8 mouse cellular contexts compared by ENCODE assay signal in genomic region chr17:45584096-45584896, GRCm38 (mm10). TPM values are rescaled to one million over a fixed set of nuclear protein-coding genes. Genes with fewer than 3 reads are reported as not detected.
DNase-seq lines count a peak whose midpoint lies in the region; ATAC-seq and TF ChIP-seq lines count a peak whose summit lies in the region.

No protein-coding gene starts in this region.

- no peak overlapping the region for H3K9ac ChIP-seq in hindbrain, embryonic 14.5 days

- WGBS in hindbrain, embryonic 14.5 days: 38% methylated on average over 12 of the region's 12 CpGs

- peak overlapping the region; percentile 73 for H3K27ac ChIP-seq in hindbrain, embryonic 14.5 days
- peak overlapping the region; percentile 83 for H3K27ac ChIP-seq in left cerebral cortex, adult 2 months

- peak; percentile 79 for ATAC-seq in hindbrain, embryonic 14.5 days (ENCODE audit: low FRiP score)
- no peak for ATAC-seq in CD4-positive, CD25-positive, alpha-beta regulatory T cell, adult 4 months

- peak overlapping the region; percentile 25; the same call in 1 of the 2 replicates for H3K4me2 ChIP-seq in hindbrain, embryonic 14.5 days (replicated peaks)

- no peaks in the 10 kb centered on the region for H3K9me3 ChIP-seq in hindbrain, embryonic 14.5 days (ENCODE audit: control insufficient read depth, low read length)

- H3K27me3 ChIP-seq in hindbrain, embryonic 14.5 days (ENCODE audit: control insufficient read depth, insufficient read depth, low read length): no peaks in the 10 kb centered on the region

- H3K4me1 ChIP-seq in hindbrain, embryonic 14.5 days (replicated peaks; ENCODE audit: control insufficient read depth, insufficient read depth, low read length): peaks cover 10% of the 10 kb centered on the region; the same call in 1 of the 2 replicates

- no peaks in the 10 kb centered on the region for H3K36me3 ChIP-seq in hindbrain, embryonic 14.5 days (replicated peaks; ENCODE audit: control insufficient read depth, insufficient read depth)

- intact Hi-C loops in left cerebral cortex, adult 2 months (cut with DNase I): loop anchor here (2.0 to 5.0 kb wide), 3 partner anchors 43 to 138 kb away; no protein-coding TSS in a partner anchor

- DNase-seq in adipocyte (ENCODE audit: low spot score): peak; percentile 97
- peak; percentile 80 for DNase-seq in cerebellum, adult 9-10 months
- DNase-seq in gastrocnemius, adult 8-10 months (ENCODE audit: low spot score in 2 of 2): peak; percentile 82 to 87
- no peak for DNase-seq in hindbrain, embryonic 14.5 days (ENCODE audit: low spot score)
- peak; percentile 57 to 67 for DNase-seq in left cerebral cortex, adult 2 months (ENCODE audit: extremely low spot score in 1 of 2, low spot score in 2 of 2)
- DNase-seq in lung, postnatal 36 days: peak; percentile 94
- peak; percentile 42 to 44 for DNase-seq in right cerebral cortex, postnatal 36 days (ENCODE audit: low spot score in 2 of 2)

- no peak for TF ChIP-seq CTCF in left cerebral cortex, adult 2 months (IDR thresholded peaks at IDR 0.05)

- H3K4me3 ChIP-seq in hindbrain, embryonic 14.5 days (replicated peaks; ENCODE audit: low read length): no peak overlapping the region
- H3K4me3 ChIP-seq in left cerebral cortex, adult 2 months: no peak overlapping the region

RNA-seq across cellular contexts. Expression of gene Hsp90ab1, which starts 11.2 kb away (rescaled TPM):
- 1,000 to 10,000 TPM; 1,140 to 1,362 (median 1,203) TPM for total RNA-seq in gastrocnemius, adult 8-10 months (2022)
- 1,324 and 1,355 TPM in 2 replicates for polyA plus RNA-seq in hindbrain, embryonic 14.5 days (2014; fragmentation: Nextera tagmentation; extraction: Ambion mirVana)
- total RNA-seq in left cerebral cortex, adult 2 months (2021): 1,000 to 10,000 TPM; 1,492 to 1,507 TPM
- polyA plus RNA-seq in CD4-positive, CD25-positive, alpha-beta regulatory T cell, adult 4 months (2017; shearing (Covaris generic)): 1,000 to 10,000 TPM; 1,172 to 1,222 TPM

RNA-seq across cellular contexts. Expression of gene Slc29a1, which starts 15.1 kb away (rescaled TPM):
- 10 to 100 TPM; 26.6 to 31.2 (median 27.2) TPM for total RNA-seq in gastrocnemius, adult 8-10 months (2022)
- polyA plus RNA-seq in hindbrain, embryonic 14.5 days (2014; fragmentation: Nextera tagmentation; extraction: Ambion mirVana): 41.5 and 42.7 TPM in 2 replicates
- 10 to 100 TPM; 19.7 to 23.6 TPM for total RNA-seq in left cerebral cortex, adult 2 months (2021)
- polyA plus RNA-seq in CD4-positive, CD25-positive, alpha-beta regulatory T cell, adult 4 months (2017; shearing (Covaris generic)): 100 to 1,000 TPM in 1 of 2 experiments, 10 to 100 TPM in 1; 88.0 to 154 TPM

RNA-seq across cellular contexts. Expression of gene Mymx, which starts 17.6 kb away (rescaled TPM):
- total RNA-seq in gastrocnemius, adult 8-10 months (2022): not detected
- polyA plus RNA-seq in hindbrain, embryonic 14.5 days (2014; fragmentation: Nextera tagmentation; extraction: Ambion mirVana): not detected in 2 replicates
- not detected for total RNA-seq in left cerebral cortex, adult 2 months (2021)
- not detected for polyA plus RNA-seq in CD4-positive, CD25-positive, alpha-beta regulatory T cell, adult 4 months (2017; shearing (Covaris generic))

RNA-seq across cellular contexts. Expression of gene Slc35b2, which starts 20.6 kb away (rescaled TPM):
- 10 to 100 TPM; 17.2 to 22.9 (median 19.8) TPM for total RNA-seq in gastrocnemius, adult 8-10 months (2022)
- polyA plus RNA-seq in hindbrain, embryonic 14.5 days (2014; fragmentation: Nextera tagmentation; extraction: Ambion mirVana): 83.1 and 84.2 TPM in 2 replicates
- 10 to 100 TPM; 21.5 to 26.3 TPM for total RNA-seq in left cerebral cortex, adult 2 months (2021)
- 10 to 100 TPM; 27.6 to 39.0 TPM for polyA plus RNA-seq in CD4-positive, CD25-positive, alpha-beta regulatory T cell, adult 4 months (2017; shearing (Covaris generic))

RNA-seq across cellular contexts. Expression of gene Nfkbie, which starts 28.8 kb away (rescaled TPM):
- under 1 TPM; 0.27 to 0.56 (median 0.34) TPM for total RNA-seq in gastrocnemius, adult 8-10 months (2022)
- 4.3 and 4.7 TPM in 2 replicates for polyA plus RNA-seq in hindbrain, embryonic 14.5 days (2014; fragmentation: Nextera tagmentation; extraction: Ambion mirVana)
- 1 to 10 TPM; 2.3 to 2.4 TPM for total RNA-seq in left cerebral cortex, adult 2 months (2021)
- polyA plus RNA-seq in CD4-positive, CD25-positive, alpha-beta regulatory T cell, adult 4 months (2017; shearing (Covaris generic)): 10 to 100 TPM; 33.1 to 48.1 TPM
